Mouse (Mus musculus) stomach, embryonic 14.5 days (tissue): Measurements from ENCODE around the gene Mettl23. TPM values are rescaled to one million over a fixed set of nuclear protein-coding genes. Genes with fewer than 3 reads are reported as not detected.

Source experiments
- ATAC-seq: fragments of 200-750 bp; cut with Nextera tagmentation; 2 replicates; pipeline ENCODE4 v1.8.0; 2017; ENCODE audit warnings: low read depth, moderate TSS enrichment; ENCODE audit not compliant: insufficient number of reproducible peaks, insufficient read depth, low FRiP score
- H3K27ac ChIP-seq: fragments of 300-500 bp; sonication (generic); 2 replicates; pipeline ENCODE4 v1.5.1; 2014; ENCODE audit warnings: mild to moderate bottlenecking, low read length, moderate library complexity, mixed read lengths
- H3K27me3 ChIP-seq: fragments of 300-500 bp; sonication (generic); 2 replicates; pipeline ENCODE4 v1.6.1; 2014; ENCODE audit warnings: low read length, control low read depth, mixed read lengths; ENCODE audit not compliant: control insufficient read depth, insufficient read depth
- H3K36me3 ChIP-seq: fragments of 300-500 bp; sonication (generic); 2 replicates; pipeline ENCODE4 v1.6.1; 2014; ENCODE audit warnings: mild to moderate bottlenecking, control low read depth, low read length, moderate library complexity, mixed read lengths; ENCODE audit not compliant: control insufficient read depth, insufficient read depth
- H3K4me1 ChIP-seq: fragments of 300-500 bp; sonication (generic); 2 replicates; pipeline ENCODE4 v1.6.1; 2014; ENCODE audit warnings: low read length, control low read depth, mixed read lengths; ENCODE audit not compliant: control insufficient read depth, insufficient read depth
- H3K4me2 ChIP-seq: fragments of 300-500 bp; sonication (generic); replicated peaks from 2 replicates; pipeline ENCODE4 v1.6.1; 2014; ENCODE audit warnings: low read depth, low read length, control low read depth
- H3K4me3 ChIP-seq: fragments of 300-500 bp; sonication (generic); 2 replicates; pipeline ENCODE4 v1.5.1; 2014; ENCODE audit warnings: low read depth, low read length, control low read depth
- H3K9ac ChIP-seq: fragments of 300-500 bp; sonication (generic); replicated peaks from 2 replicates; pipeline ENCODE4 v1.6.1; 2014; ENCODE audit warnings: low read depth, mild to moderate bottlenecking, control low read depth, low read length, moderate library complexity, mixed read lengths
- H3K9me3 ChIP-seq: fragments of 300-500 bp; sonication (generic); 2 replicates; pipeline ENCODE4 v1.6.1; 2016; ENCODE audit warnings: low read depth, low read length, control low read depth; ENCODE audit not compliant: control insufficient read depth
- WGBS: fragments of 180-500 bp; shearing (Covaris S2); extraction: QIAGEN DNeasy Blood & Tissue Kit; methylation state at CpG from one replicate; pipeline ENCODE4 v1.1.7; 2014; 5-methylcytosine and 5-hydroxymethylcytosine counted together
- polyA plus RNA-seq: library from polyadenylated mRNA; unstranded; fragments of >200 nt; fragmentation: Nextera tagmentation; extraction: Ambion mirVana; gene quantifications from 2 replicates; pipeline ENCODE4 v1.2.1, GENCODE M21; 2014

Gene Mettl23
- polyA plus RNA-seq, result 68.9 and 71.7 TPM in 2 replicates

DNA sequence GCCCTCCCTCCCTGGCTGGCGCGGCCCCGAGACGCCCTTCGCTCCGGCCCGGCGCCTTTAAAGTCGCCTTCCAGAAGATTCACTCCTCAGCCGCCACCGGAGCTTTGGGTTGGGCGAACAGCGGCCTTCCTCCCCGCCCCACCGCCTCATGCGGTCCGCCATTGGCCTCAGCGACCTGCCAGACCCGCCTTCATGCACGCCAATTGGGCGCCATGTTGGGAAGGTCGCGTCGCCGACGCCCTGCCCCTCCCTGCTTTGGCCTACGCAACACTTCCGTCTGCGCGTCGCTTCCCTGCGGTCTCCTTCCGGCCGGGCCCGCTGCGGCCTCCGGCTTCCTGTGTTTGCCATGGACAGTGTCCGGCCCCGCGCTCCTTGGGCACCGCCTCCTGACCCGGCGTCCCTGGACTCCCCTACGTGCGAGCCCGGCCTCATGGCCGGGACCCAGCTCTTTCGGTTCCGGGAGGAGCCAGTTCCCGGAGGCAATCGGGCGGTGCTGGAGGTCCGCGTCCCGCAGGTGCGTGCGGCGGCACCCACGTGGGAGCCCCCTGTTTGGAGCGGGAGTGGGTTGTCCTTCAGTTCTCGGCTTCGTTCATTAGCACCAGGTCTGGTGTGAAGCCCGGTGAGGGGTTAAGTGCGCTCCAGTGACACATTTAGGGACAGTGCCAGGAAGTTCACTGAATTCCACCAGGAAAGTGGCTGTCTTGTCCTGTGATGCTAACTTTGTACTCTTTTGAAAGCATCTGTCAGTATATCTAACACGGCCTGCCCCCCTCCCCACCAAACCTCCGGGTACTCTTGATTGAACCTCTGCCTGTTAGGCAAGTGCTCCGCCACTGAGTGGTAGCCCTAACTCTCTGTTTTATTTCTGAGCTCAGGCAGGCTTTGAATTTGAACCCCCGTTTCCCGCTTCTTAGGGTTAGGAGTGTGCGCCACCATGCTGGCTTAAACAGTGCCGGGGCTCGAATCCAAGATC lies at the start of gene Mettl23, which contains the start of gene Jmjd6:
Mettl23 (plus strand) TSS at position 18 of the 973 bp plus-strand sequence.
Jmjd6 (minus strand) TSS at position 189 of the 973 bp plus-strand sequence.
- Histone ChIP-seq H3K9me3 (no peaks in the 10 kb centered on the region), H3K4me2 (peak within 1 kb of the TSS; percentile 89), H3K9ac (peak within 1 kb of the TSS; percentile 89), H3K36me3 (peaks cover 34% of the 10 kb centered on the region), H3K4me1 (peaks cover 27% of the 10 kb centered on the region), H3K4me3 (peak within 1 kb of the TSS; percentile 76), H3K27me3 (no peaks in the 10 kb centered on the region), H3K27ac (peak within 1 kb of the TSS; percentile 100)
- under 1% methylated on average over 72 of the region's 72 CpGs for WGBS
- peak; percentile 95 for ATAC-seq

- Histone ChIP-seq H3K4me2 (no peak overlapping the region), H3K9ac (no peak overlapping the region), H3K36me3 (no peaks in the 10 kb centered on the region), H3K4me3 (no peak overlapping the region), H3K4me1 (no peaks in the 10 kb centered on the region), H3K27ac (no peak overlapping the region), H3K27me3 (no peaks in the 10 kb centered on the region), H3K9me3 (no peaks in the 10 kb centered on the region)
- no peak for ATAC-seq
- WGBS, result 84% methylated on average over 5 of the region's 5 CpGs
Observed at GRCm38 (mm10) chr11:116799364-116799763, 43.7 kb upstream of the Mettl23 start.

- H3K36me3 ChIP-seq, result no peaks in the 10 kb centered on the region
- no peak overlapping the region for H3K27ac ChIP-seq
- H3K9me3 ChIP-seq, result no peaks in the 10 kb centered on the region
- no peaks in the 10 kb centered on the region for H3K27me3 ChIP-seq
- H3K4me1 ChIP-seq, result no peaks in the 10 kb centered on the region
- ATAC-seq, result no peak
- H3K9ac ChIP-seq, result no peak overlapping the region
- H3K4me3 ChIP-seq, result no peak overlapping the region
- no peak overlapping the region for H3K4me2 ChIP-seq
- 74% methylated on average over 5 of the region's 5 CpGs for WGBS
Observed at GRCm38 (mm10) chr11:116801106-116801505, 42.0 kb upstream of the Mettl23 start.

DNA sequence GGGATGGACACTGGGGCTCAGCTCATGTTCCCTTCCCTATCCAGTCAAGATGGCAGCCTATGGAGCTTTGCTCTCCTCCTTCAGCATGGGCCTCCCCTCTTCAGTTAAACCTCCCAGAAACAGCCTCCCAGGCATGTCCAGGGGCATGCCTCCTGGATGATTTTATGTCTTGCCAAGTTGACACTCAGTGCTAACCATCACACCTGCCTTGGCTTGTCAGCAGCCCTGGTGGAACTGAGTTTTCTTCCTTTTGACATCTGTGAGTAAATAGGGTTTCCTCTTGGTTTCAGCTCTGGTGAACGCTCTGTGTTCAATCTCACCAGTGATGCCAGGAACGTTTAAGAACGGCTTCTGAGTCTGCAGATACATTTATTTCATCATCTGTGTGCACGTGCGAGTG lies 40.4 kb upstream of the Mettl23 start:
- no peaks in the 10 kb centered on the region for H3K36me3 ChIP-seq
- no peak overlapping the region for H3K9ac ChIP-seq
- H3K27ac ChIP-seq, result no peak overlapping the region
- no peak for ATAC-seq
- H3K4me3 ChIP-seq, result no peak overlapping the region
- H3K27me3 ChIP-seq, result no peaks in the 10 kb centered on the region
- H3K4me1 ChIP-seq, result 0 out of 2 replicates have a peak, but pooled peaks cover 3% of the 10 kb centered on the region
- H3K9me3 ChIP-seq, result no peaks in the 10 kb centered on the region
- H3K4me2 ChIP-seq, result no peak overlapping the region
- 82% methylated on average over 5 of the region's 5 CpGs for WGBS

DNA sequence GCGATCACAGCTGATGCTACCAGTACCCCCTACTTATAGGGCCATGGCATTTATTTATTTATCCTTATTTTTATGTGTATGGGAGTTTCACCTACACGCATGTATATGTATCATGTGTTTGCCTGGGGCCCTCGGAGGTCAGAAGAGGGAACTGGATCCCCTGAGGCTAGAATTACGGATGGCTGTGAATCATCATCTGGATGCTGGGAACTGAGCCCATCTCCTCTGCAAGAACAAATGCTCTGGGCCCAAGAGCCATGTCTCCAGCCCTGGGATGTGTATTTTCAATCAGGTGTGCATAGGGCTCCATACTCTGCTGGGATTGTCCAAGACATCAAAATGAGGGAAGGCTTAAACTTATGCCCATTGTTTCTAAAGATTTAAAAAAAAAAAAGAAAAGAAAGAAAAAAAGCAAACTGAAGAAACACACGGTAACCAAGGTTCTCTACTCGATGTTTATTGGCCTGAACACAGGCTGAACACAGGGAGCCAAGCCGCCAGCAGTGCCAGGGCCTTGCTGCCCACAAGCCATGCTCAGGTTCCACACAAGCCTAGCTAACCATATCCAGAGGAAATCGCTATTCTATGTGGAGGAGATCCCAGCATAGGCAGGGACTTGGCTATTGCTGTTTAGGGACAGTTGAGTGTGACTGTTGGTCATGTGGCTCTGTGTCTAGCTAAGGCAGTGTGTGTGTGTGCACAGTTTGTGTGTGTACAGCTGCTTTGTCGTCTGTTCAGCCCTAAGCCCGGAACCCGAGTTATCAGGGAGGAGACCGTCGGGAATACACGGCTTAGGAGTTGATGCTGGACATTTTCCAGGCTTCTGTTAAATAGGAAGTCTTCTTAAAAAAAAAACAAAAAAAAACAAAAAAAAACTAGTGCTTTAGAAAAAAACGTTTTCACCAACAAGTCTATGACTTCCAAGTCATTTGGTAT lies 36.7 kb upstream of the Mettl23 start:
- H3K9ac ChIP-seq, result no peak overlapping the region
- no peaks in the 10 kb centered on the region for H3K9me3 ChIP-seq
- WGBS, result 77% methylated on average over 15 of the region's 15 CpGs
- H3K4me3 ChIP-seq, result no peak overlapping the region
- H3K4me1 ChIP-seq, result peaks cover 9% of the 10 kb centered on the region; the same call in 1 of the 2 replicates
- no peak overlapping the region for H3K27ac ChIP-seq
- no peaks in the 10 kb centered on the region for H3K36me3 ChIP-seq
- H3K27me3 ChIP-seq, result no peaks in the 10 kb centered on the region
- ATAC-seq, result no peak
- no peak overlapping the region for H3K4me2 ChIP-seq

- Histone ChIP-seq H3K4me3 (no peak overlapping the region), H3K27ac (no peak overlapping the region), H3K36me3 (no peaks in the 10 kb centered on the region), H3K4me1 (peaks cover 14% of the 10 kb centered on the region; the same call in 1 of the 2 replicates), H3K9me3 (no peaks in the 10 kb centered on the region), H3K4me2 (no peak overlapping the region), H3K9ac (no peak overlapping the region), H3K27me3 (no peaks in the 10 kb centered on the region)
- WGBS, result 56% methylated on average over 7 of the region's 7 CpGs
- no peak for ATAC-seq
Observed at GRCm38 (mm10) chr11:116807116-116807515, 36.0 kb upstream of the Mettl23 start.

GRCm38 (mm10) chr11:116807526-116807925 lies 35.6 kb upstream of the Mettl23 start:
- WGBS, result 65% methylated on average over 3 of the region's 3 CpGs
- H3K9me3 ChIP-seq, result no peaks in the 10 kb centered on the region
- H3K4me3 ChIP-seq, result no peak overlapping the region
- H3K27ac ChIP-seq, result no peak overlapping the region
- no peaks in the 10 kb centered on the region for H3K27me3 ChIP-seq
- H3K9ac ChIP-seq, result no peak overlapping the region
- H3K4me1 ChIP-seq, result peaks cover 18% of the 10 kb centered on the region; the same call in 1 of the 2 replicates
- H3K4me2 ChIP-seq, result no peak overlapping the region
- no peaks in the 10 kb centered on the region for H3K36me3 ChIP-seq
- no peak for ATAC-seq
